Mouse (Mus musculus): ENCODE results near the gene Map3k1.

GRCm38 (mm10) chr13:111808637-111809465 is at the start of gene Map3k1:
- TF ChIP-seq FLI1 (IDR thresholded peaks at IDR 0.05; ENCODE audit: low read length) (no peak), GATA1 (IDR thresholded peaks at IDR 0.05; ENCODE audit: borderline replicate concordance, low read length) (no peak)
